Mouse (Mus musculus) cerebellum, postnatal 10 days (tissue): ENCODE measurements around the gene Marc1.

ENCODE experiments used
- DNase-seq, 2 experiments: peaks; one replicate each; pipeline ENCODE4 v3.0.0; 2021; ENCODE audit warnings: mixed read lengths in 2 of 2

Gene Marc1

DNA sequence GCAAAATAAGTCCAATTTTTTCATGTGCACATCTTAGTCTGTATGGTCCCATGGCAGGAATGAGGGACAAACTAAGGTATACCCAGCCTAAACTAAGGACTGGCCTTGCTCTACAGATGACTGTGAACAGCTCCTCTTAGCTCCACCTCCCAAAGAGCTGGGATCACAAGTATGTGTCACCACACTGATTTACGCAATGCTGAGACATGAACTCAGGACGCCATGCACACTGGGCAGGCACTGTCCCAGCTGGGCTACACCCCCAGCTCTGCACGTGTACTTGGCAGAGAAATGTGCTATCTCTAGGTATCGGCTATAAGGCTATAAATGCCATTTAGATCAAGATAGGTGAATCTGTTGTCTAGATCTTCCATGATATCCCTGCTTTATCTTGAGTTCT is 49.1 kb downstream of the Marc1 start:
- no peak for DNase-seq

- DNase-seq = no peak
Observed at GRCm38 (mm10) chr1:184752671-184753070, 58.4 kb downstream of the Marc1 start.

GRCm38 (mm10) chr1:184750114-184750664 is 60.9 kb downstream of the Marc1 start:
- DNase-seq = no peak

DNA sequence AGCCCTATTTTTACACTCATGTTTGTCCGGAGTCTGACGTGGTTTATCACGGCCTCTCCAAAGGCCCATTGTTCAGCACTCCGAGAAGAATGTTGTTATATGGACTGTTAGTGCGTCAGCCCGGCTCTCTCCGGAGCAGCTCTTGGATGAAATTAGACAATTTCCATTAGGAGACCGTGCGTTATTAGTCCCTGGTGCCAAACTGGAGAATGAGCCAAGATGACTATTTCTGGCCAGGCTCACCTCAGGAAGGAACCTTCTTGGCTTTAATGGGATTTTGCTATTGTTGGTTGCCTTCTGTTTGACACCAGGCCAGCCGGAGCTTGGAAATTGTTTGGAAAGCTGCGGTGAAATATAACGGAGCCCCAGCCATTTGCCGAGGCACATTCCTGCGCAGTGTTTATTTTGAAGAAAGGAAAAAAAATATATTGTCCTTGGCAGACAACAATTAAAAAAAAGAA is 62.4 kb downstream of the Marc1 start:
- DNase-seq = peak; percentile 72

DNA sequence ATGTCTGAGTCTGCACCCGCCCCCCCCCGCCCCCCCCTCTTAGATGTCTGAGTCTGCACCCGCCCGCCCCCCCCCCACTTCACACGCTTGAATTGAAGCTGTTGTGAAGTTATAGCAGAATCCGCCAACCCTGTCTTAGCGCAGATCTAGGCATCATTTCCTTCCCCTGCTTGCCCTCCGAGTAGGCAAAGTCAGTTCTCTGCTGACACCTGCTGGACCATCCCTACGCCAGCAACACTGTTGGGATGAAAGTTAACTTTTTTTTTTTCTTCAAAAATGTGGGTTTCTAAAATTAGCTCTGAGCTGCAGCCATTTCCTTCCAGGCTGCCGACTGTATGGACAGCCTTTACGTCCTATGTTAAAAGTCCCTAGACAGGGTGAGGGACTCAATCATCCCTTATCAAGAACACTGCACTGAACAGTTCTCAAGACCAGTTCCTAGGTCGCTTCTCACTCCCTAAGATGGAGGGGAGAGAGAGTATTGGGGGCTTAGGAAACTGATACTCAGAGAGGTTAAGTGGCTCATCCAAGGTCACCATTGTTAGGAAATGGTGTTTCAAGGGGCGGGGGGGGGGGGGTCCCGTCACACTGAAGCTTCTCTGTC is 73.1 kb downstream of the Marc1 start:
- peak; percentile 77 to 79 for DNase-seq

GRCm38 (mm10) chr1:184737228-184737627 is 73.9 kb downstream of the Marc1 start:
- DNase-seq = no peak
